Mouse (Mus musculus) large intestine, adult 2 months (tissue): Measurements from ENCODE around the gene Aff3. TPM values are rescaled to one million over a fixed set of nuclear protein-coding genes. Genes with fewer than 3 reads are reported as not detected.

Source experiments
- DNase-seq: peaks from one replicate; pipeline ENCODE4 v3.0.0-alpha.2; 2012; ENCODE audit warnings: low read depth, low spot score
- WGBS: fragments of 180-500 bp; shearing (Covaris S2); methylation state at CpG from one replicate; pipeline ENCODE4 v1.1.7; 2018; 5-methylcytosine and 5-hydroxymethylcytosine counted together
- polyA plus RNA-seq: library from polyadenylated mRNA; depleted of rRNA; stranded (reverse); fragments of >200 nt; gene quantifications from 2 replicates; pipeline ENCODE4 v1.2.3, GENCODE M21; 2012

Gene Aff3
- polyA plus RNA-seq, 1 experiment, result 1.4 TPM

GRCm38 (mm10) chr1:38310076-38310475 lies 354.7 kb downstream of the Aff3 start:
- WGBS, result 92% methylated on average over 4 of the region's 4 CpGs
- DNase-seq, result no peak

- WGBS, result 92% methylated on average over 8 of the region's 8 CpGs
- DNase-seq, result no peak
Observed at GRCm38 (mm10) chr1:38309341-38309740, 355.4 kb downstream of the Aff3 start.

GRCm38 (mm10) chr1:38308705-38308996 lies 356.1 kb downstream of the Aff3 start:
- 11% methylated on average over 3 of the region's 3 CpGs for WGBS
- peak; percentile 6 for DNase-seq

GRCm38 (mm10) chr1:38307821-38308704 lies 356.7 kb downstream of the Aff3 start:
- peak; percentile 10 for DNase-seq
- 32% methylated on average over 7 of the region's 7 CpGs for WGBS

- 94% methylated on average over 11 of the region's 11 CpGs for WGBS
- no peak for DNase-seq
Observed at GRCm38 (mm10) chr1:38307234-38307633, 357.5 kb downstream of the Aff3 start.

GRCm38 (mm10) chr1:38306146-38306545 lies 358.6 kb downstream of the Aff3 start:
- WGBS, result 93% methylated on average over 7 of the region's 7 CpGs
- no peak for DNase-seq

GRCm38 (mm10) chr1:38304376-38304775 lies 360.4 kb downstream of the Aff3 start:
- no peak for DNase-seq
- WGBS, result 92% methylated on average over 11 of the region's 11 CpGs

DNA sequence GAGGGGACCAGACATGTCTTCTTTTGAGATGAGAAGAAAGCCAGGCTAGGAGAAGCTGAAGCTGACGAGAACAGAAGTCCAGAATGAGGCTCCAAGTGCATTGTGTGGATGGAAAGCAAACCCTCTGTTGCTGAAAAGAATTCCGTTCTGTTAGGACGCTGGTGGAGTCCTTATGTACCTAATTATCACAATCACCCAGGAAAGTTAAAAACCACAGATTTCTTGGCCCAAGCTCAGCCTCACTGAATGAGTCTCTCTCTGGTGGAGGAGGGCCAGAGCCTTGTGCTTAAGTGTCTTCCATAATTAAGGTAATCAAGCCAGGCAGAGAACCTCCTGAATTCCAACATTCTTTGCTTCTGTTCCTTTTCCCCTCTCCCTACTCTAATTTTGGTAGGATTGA lies 366.5 kb downstream of the Aff3 start:
- 86% methylated on average over 3 of the region's 3 CpGs for WGBS
- DNase-seq, result no peak

- 77% methylated on average over 6 of the region's 6 CpGs for WGBS
- DNase-seq, result no peak
Observed at GRCm38 (mm10) chr1:38294906-38295305, 369.8 kb downstream of the Aff3 start.

DNA sequence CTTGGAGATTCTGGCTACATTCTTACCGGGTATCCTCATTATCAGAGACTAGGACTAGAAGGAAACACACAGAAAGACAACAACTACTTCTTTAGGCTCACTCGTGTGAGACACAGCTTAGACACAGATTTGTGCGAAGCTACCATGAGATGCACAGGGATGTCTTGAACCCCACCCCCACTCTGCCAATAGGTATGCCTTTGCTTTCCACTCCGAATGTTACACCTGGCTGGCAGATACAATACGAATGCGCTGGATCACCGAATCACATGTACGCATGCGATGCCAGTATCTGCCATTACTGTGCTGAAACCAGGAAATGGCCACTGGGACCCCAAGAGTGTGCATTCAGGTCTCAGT lies 370.4 kb downstream of the Aff3 start:
- DNase-seq, result no peak
- WGBS, result 95% methylated on average over 9 of the region's 9 CpGs

DNA sequence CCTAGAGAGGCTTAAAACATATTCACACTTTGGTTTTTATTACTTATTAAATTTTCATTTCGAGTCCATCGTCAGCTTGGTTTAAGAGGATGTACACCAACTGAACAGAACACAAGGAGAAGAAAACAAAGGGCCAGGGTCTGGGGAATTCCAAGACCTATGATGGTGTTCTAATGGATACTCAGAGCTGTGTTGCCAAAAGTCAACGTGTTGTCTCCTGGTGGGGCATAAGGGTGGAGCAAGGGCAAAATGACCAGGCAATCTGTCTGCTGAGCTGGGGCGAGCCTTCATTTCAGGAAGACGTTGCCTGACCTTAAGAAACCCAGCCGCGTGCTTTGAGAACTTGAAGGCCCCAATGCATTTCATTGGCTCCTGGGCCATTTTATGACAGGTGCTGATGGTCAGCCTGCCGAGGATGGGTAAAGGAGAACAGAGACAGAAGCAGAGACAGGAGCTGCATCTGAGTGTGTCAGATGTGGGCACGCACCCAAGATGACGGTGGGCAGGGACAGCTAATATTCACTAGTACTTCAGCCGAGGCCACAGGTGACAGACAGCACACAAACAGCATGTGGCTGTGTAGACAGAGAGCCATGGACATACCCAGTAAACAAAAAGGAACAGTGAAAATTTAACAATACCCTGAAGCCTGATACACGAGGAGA lies 371.0 kb downstream of the Aff3 start:
- no peak for DNase-seq
- 81% methylated on average over 12 of the region's 12 CpGs for WGBS

DNA sequence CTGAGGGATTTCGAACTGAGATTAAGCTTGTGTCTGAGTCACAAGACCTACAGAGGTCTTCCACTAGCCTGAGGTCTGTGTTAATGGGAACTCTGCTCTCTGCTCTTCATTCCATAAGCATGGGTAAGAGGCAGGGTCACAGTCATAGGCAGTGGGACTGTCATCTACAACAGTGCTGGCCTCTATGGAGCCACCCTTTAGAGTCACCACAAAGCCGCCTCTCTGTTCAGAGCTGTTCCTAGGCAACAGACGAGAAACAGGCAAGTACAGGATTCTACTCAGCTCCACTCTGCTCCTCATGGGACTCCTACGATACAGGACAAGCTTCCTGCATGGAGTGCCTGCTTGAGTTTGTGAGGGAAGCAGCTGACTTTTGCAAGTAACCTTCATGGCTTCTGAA lies 371.9 kb downstream of the Aff3 start:
- 69% methylated on average over 4 of the region's 4 CpGs for WGBS
- no peak for DNase-seq

DNA sequence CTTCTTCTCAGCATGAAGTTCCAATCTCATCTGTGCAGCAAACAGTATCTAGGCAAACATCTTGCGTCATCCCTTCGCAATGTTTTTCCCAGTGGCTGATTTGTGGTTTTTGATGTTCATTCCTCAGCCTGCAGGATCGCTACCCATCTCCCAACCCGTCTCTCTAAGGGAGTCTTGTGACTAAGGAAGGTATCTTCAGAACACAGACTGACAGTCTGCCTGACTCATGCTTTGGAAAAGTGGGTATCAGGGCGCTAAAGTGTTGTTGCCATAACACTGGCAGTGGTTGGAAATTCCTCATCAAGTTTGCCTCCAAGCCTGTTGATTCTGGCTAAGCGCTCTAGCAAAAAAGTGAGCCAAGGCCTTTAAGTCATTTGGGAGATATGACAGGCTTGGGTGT lies 372.8 kb downstream of the Aff3 start:
- no peak for DNase-seq
- 80% methylated on average over 6 of the region's 6 CpGs for WGBS

- WGBS, result 74% methylated on average over 4 of the region's 4 CpGs
- DNase-seq, result no peak
Observed at GRCm38 (mm10) chr1:38291497-38291896, 373.3 kb downstream of the Aff3 start.

GRCm38 (mm10) chr1:38290881-38291280 lies 373.9 kb downstream of the Aff3 start:
- DNase-seq, result no peak
- WGBS, result 96% methylated on average over 7 of the region's 7 CpGs

- DNase-seq, result no peak
- WGBS, result 85% methylated on average over 5 of the region's 5 CpGs
Observed at GRCm38 (mm10) chr1:38289891-38290290, 374.9 kb downstream of the Aff3 start.

GRCm38 (mm10) chr1:38288716-38289115 lies 376.0 kb downstream of the Aff3 start:
- no peak for DNase-seq
- WGBS, result 87% methylated on average over 1 of the region's 1 CpGs

DNA sequence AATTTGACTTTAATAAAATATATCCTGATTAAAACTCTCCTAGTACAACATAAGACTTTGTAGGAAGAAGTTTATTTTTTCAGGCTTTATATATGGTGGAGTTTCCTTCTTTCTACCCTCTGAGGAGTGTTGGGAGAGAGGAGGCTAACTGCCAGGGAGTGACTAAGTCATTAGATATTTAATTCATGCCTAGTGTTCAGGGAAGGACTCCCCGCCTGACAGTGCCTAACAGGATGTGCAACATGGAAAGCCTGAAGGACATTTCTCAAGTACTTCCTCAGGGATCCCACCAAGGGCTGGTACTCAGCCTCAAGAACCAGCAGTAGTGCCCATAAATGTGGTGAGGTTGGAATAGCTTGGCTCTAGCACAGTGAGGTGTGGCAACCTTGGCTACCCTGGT lies 378.2 kb downstream of the Aff3 start:
- no peak for DNase-seq
- WGBS, result 79% methylated on average over 1 of the region's 1 CpGs

DNA sequence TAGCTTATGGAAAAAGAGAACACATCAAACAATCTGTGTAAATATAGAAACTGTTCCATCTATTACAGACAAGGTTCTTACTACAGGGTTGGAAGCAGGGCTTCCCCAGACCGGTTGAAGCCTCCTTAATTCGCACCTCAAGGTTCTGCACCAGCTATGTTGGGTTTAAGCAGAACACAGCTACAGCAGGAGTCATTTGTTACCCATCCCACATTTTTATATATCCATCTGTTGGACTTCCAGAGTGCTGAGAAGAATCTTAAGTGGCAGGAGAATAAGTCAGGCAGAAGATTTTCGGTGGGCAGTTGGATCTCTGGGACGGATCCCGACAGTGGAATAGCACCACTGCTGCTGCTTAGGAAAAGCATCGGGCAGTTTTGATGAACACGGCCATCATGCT lies 384.2 kb downstream of the Aff3 start:
- DNase-seq, result no peak
- WGBS, result 89% methylated on average over 7 of the region's 7 CpGs

- DNase-seq, result no peak
- WGBS, result 87% methylated on average over 2 of the region's 2 CpGs
Observed at GRCm38 (mm10) chr1:38271312-38271711, 393.4 kb downstream of the Aff3 start.

DNA sequence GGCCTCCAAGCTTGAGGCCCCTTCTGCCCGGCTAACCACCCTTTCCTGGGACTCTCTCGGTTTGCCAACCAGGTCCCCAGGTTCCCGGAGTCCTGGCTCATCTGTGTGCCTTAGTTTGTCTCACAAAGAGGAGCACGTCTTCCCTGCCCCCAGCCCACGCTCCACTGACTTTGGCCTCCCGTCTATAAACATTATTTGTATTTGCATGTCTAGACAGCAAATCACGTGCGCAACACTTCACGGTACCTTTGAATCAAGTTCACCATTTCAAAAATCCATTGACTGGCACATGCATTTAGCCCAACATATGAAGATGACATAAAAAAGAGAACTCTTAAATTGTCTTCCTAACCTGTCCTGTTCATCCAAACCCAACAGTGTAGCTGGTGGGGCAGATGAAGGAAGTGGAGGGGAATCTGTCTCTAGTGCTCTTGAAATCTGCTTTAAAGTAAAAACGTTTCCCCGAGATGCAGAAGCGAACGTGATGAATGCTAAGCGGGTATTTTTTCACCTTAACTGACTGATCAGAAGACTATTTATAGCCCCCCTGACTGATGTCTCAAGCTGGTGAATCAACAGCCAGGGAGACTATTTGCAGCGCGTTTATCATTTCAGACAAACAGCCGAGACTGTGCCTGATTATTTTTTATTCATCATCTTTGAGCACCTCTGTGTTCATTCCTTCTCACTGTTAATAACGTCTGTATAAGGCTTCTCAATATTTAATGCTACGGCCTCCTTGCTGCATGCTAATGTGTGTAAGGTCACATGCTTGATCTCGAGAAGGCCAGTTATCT lies 396.3 kb downstream of the Aff3 start:
- WGBS, result 82% methylated on average over 20 of the region's 20 CpGs
- DNase-seq, result no peak
